ENCODE assay signal across 14 mouse cellular contexts in the genomic region with DNA sequence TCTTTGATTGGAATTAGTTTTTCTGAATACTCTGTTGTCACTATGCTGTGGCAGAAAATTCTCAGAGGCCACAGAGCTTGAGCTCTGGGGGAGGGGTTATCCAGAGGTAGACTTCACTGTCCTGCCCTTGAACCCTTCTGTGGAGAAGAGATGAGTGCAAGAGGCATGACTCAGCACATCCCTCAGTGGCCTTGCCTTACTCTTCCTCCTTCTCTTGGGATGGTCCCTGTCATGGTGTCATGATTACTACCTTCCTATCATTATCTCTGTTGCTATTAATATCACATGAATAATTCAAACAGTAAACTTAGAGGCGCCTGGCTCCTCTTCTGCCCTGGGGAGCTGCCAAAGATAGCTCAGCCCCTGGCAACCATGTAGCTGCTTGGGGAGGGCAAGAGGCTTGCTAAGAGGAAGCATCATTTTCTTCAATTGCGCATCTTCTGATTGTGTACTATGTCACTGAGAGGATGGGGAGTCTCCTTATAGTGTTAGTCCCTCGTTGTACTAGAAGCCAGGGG.
DNase-seq lines count a peak whose midpoint lies in the region; TF ChIP-seq lines count a peak whose summit lies in the region.
"Had no signal": no experiment of that assay in that cellular context is flagged by ENCODE, and none has a peak within 500 bp of the region (broad histone marks: within the 10 kb centered on the region; RNA-seq: fewer than 3 reads in every experiment).

No protein-coding gene starts in this region.

- H3K27ac ChIP-seq in gastrocnemius, adult 2 months, result peak overlapping the region; percentile 50; the same call in 1 of the 2 replicates
- H3K27ac ChIP-seq: embryonic facial prominence, embryonic 15.5 days; neural tube, embryonic 12.5 days had no signal

- no peak overlapping the region for H3K4me3 ChIP-seq in gastrocnemius, adult 2 months
- H3K4me3 ChIP-seq: embryonic facial prominence, embryonic 15.5 days; neural tube, embryonic 12.5 days had no signal

- TF ChIP-seq CTCF in gastrocnemius, adult 2 months (IDR thresholded peaks at IDR 0.05), result no peak

- DNase-seq in cerebellum, postnatal 10 days, result peak; percentile 35 to 44
- DNase-seq in cerebellum, postnatal 36 days, result no peak
- peak; percentile 5 for DNase-seq in ovary, adult 18-20 months (ENCODE audit: low spot score)
- no peak for DNase-seq in ovary, postnatal 10 days (ENCODE audit: low spot score)
- DNase-seq in gastrocnemius, adult 2 months, result peak; percentile 74
- DNase-seq in heart, postnatal 4 days, result peak; percentile 10
- DNase-seq in thymus, postnatal 10 days (ENCODE audit: low spot score in 2 of 2), result no peak
- no peak for DNase-seq in liver
- DNase-seq: kidney, adult 8-10 months; lung, adult 18-20 months; retina, postnatal 1 day; thymus, adult 18-20 months had no signal

- intact Hi-C loops in gastrocnemius, adult 2 months (cut with DNase I), result no loop called here

Comparison
In these comparisons a context has a peak if more than half of its experiments do, and no peak if none do; other contexts are left out.
1. DNase-seq: peak in cerebellum, postnatal 10 days (2 of 2), ovary, adult 18-20 months (single experiment), gastrocnemius, adult 2 months (single experiment) and heart, postnatal 4 days (single experiment); none in cerebellum, postnatal 36 days (0 of 2), ovary, postnatal 10 days (single experiment), thymus, postnatal 10 days (0 of 2) and liver (single experiment).